Mouse (Mus musculus) heart, embryonic 11.5 days (tissue): ENCODE data around the gene Cacna2d3. TPM values are rescaled to one million over a fixed set of nuclear protein-coding genes. Genes with fewer than 3 reads are reported as not detected.

Source experiments
- ATAC-seq: fragments of 200-750 bp; cut with Nextera tagmentation; replicated peaks from 2 replicates; pipeline ENCODE4 v1.8.0; 2017; ENCODE audit warnings: moderate library complexity; ENCODE audit not compliant: insufficient number of reproducible peaks, low FRiP score, low TSS enrichment
- H3K27ac ChIP-seq: fragments of 300-500 bp; sonication (generic); 2 replicates; pipeline ENCODE4 v1.5.1; 2014; ENCODE audit warnings: mild to moderate bottlenecking, low read depth, low read length
- H3K27me3 ChIP-seq: fragments of 300-500 bp; sonication (generic); 2 replicates; pipeline ENCODE4 v1.6.1; 2014; ENCODE audit warnings: mild to moderate bottlenecking, low read length, mixed read lengths; ENCODE audit not compliant: control insufficient read depth, insufficient read depth
- H3K36me3 ChIP-seq: fragments of 300-500 bp; sonication (generic); 2 replicates; pipeline ENCODE4 v1.6.1; 2014; ENCODE audit warnings: mild to moderate bottlenecking, low read length, moderate library complexity, mixed read lengths; ENCODE audit not compliant: control insufficient read depth, insufficient read depth
- H3K4me1 ChIP-seq: fragments of 300-500 bp; sonication (generic); 2 replicates; pipeline ENCODE4 v1.6.1; 2014; ENCODE audit warnings: low read length; ENCODE audit not compliant: control insufficient read depth, insufficient read depth
- H3K4me2 ChIP-seq: fragments of 300-500 bp; sonication (generic); 2 replicates; pipeline ENCODE4 v1.6.1; 2014; ENCODE audit warnings: mild to moderate bottlenecking, moderate library complexity
- H3K4me3 ChIP-seq: fragments of 300-500 bp; sonication (generic); 2 replicates; pipeline ENCODE4 v1.5.1; 2014; ENCODE audit warnings: low read depth, low read length
- H3K9ac ChIP-seq: fragments of 300-500 bp; sonication (generic); 2 replicates; pipeline ENCODE4 v1.6.1; 2014; ENCODE audit warnings: mild to moderate bottlenecking, low read depth, low read length, moderate library complexity
- H3K9me3 ChIP-seq: fragments of 300-500 bp; sonication (generic); replicated peaks from 2 replicates; pipeline ENCODE4 v1.6.1; 2016; ENCODE audit warnings: low read length; ENCODE audit not compliant: control insufficient read depth
- WGBS: fragments of 180-500 bp; shearing (Covaris S2); extraction: QIAGEN DNeasy Blood & Tissue Kit; methylation state at CpG from one replicate; pipeline ENCODE4 v1.1.7; 2014; ENCODE audit not compliant: insufficient replicate concordance; 5-methylcytosine and 5-hydroxymethylcytosine counted together
- polyA plus RNA-seq: library from polyadenylated mRNA; unstranded; fragments of >200 nt; fragmentation: Nextera tagmentation; extraction: Ambion mirVana; gene quantifications from 2 replicates; pipeline ENCODE4 v1.2.1, GENCODE M21; 2014

Gene Cacna2d3
- polyA plus RNA-seq, 1 experiment from 2014 or later = 2.6 TPM

GRCm38 (mm10) chr14:29270541-29270940, 451.1 kb downstream of the Cacna2d3 start:
- Histone ChIP-seq H3K36me3 (no peaks in the 10 kb centered on the region), H3K27me3 (no peaks in the 10 kb centered on the region), H3K4me2 (no peak overlapping the region), H3K9me3 (no peaks in the 10 kb centered on the region), H3K9ac (no peak overlapping the region), H3K4me3 (no peak overlapping the region), H3K27ac (no peak overlapping the region), H3K4me1 (peaks cover 7% of the 10 kb centered on the region)
- 84% methylated on average over 5 of the region's 5 CpGs for WGBS
- no peak for ATAC-seq

GRCm38 (mm10) chr14:29269816-29270215, 451.8 kb downstream of the Cacna2d3 start:
- ATAC-seq = no peak
- Histone ChIP-seq H3K27ac (no peak overlapping the region), H3K4me3 (no peak overlapping the region), H3K9ac (no peak overlapping the region), H3K4me2 (no peak overlapping the region), H3K9me3 (no peaks in the 10 kb centered on the region), H3K27me3 (no peaks in the 10 kb centered on the region), H3K4me1 (peaks cover 7% of the 10 kb centered on the region), H3K36me3 (no peaks in the 10 kb centered on the region)
- WGBS = 47% methylated on average over 2 of the region's 2 CpGs

GRCm38 (mm10) chr14:29268609-29269008, 453.1 kb downstream of the Cacna2d3 start:
- Histone ChIP-seq H3K9me3 (no peaks in the 10 kb centered on the region), H3K4me3 (no peak overlapping the region), H3K4me1 (peaks cover 7% of the 10 kb centered on the region), H3K27ac (no peak overlapping the region), H3K36me3 (no peaks in the 10 kb centered on the region), H3K9ac (no peak overlapping the region), H3K27me3 (no peaks in the 10 kb centered on the region), H3K4me2 (no peak overlapping the region)
- 33% methylated on average over 5 of the region's 5 CpGs for WGBS
- ATAC-seq = no peak

GRCm38 (mm10) chr14:29267233-29267874, 454.3 kb downstream of the Cacna2d3 start:
- Histone ChIP-seq H3K4me3 (no peak overlapping the region), H3K27me3 (no peaks in the 10 kb centered on the region), H3K4me1 (peaks cover 7% of the 10 kb centered on the region), H3K9ac (no peak overlapping the region), H3K4me2 (no peak overlapping the region), H3K36me3 (no peaks in the 10 kb centered on the region), H3K9me3 (no peaks in the 10 kb centered on the region), H3K27ac (no peak overlapping the region)
- ATAC-seq = no peak
- WGBS = 42% methylated on average over 5 of the region's 5 CpGs

GRCm38 (mm10) chr14:29260621-29261020, 461.0 kb downstream of the Cacna2d3 start:
- no peaks in the 10 kb centered on the region; the same call in 1 of the 2 replicates for H3K9me3 ChIP-seq
- no peak overlapping the region for H3K4me3 ChIP-seq
- no peak overlapping the region for H3K27ac ChIP-seq
- no peak overlapping the region for H3K4me2 ChIP-seq
- H3K4me1 ChIP-seq = no peaks in the 10 kb centered on the region
- WGBS = 85% methylated on average over 1 of the region's 1 CpGs
- no peaks in the 10 kb centered on the region for H3K27me3 ChIP-seq
- no peak for ATAC-seq
- H3K36me3 ChIP-seq = no peaks in the 10 kb centered on the region
- H3K9ac ChIP-seq = no peak overlapping the region

GRCm38 (mm10) chr14:29243516-29243915, 478.1 kb downstream of the Cacna2d3 start:
- Histone ChIP-seq H3K4me3 (no peak overlapping the region), H3K9me3 (peaks cover 4% of the 10 kb centered on the region; the same call in 1 of the 2 replicates), H3K4me2 (no peak overlapping the region), H3K4me1 (no peaks in the 10 kb centered on the region), H3K27me3 (no peaks in the 10 kb centered on the region), H3K9ac (no peak overlapping the region), H3K36me3 (no peaks in the 10 kb centered on the region), H3K27ac (no peak overlapping the region)
- no peak for ATAC-seq
- WGBS = 88% methylated on average over 2 of the region's 2 CpGs

GRCm38 (mm10) chr14:29238446-29238845, 483.2 kb downstream of the Cacna2d3 start:
- H3K27ac ChIP-seq = no peak overlapping the region
- 71% methylated on average over 3 of the region's 3 CpGs for WGBS
- no peaks in the 10 kb centered on the region for H3K9me3 ChIP-seq
- H3K27me3 ChIP-seq = no peaks in the 10 kb centered on the region
- no peak overlapping the region for H3K9ac ChIP-seq
- H3K4me1 ChIP-seq = no peaks in the 10 kb centered on the region
- ATAC-seq = no peak
- H3K4me3 ChIP-seq = no peak overlapping the region
- H3K4me2 ChIP-seq = no peak overlapping the region
- H3K36me3 ChIP-seq = no peaks in the 10 kb centered on the region

GRCm38 (mm10) chr14:29228976-29229716, 492.5 kb downstream of the Cacna2d3 start:
- peaks cover 11% of the 10 kb centered on the region; the same call in 1 of the 2 replicates for H3K4me1 ChIP-seq
- H3K4me2 ChIP-seq = no peak overlapping the region
- H3K36me3 ChIP-seq = no peaks in the 10 kb centered on the region
- ATAC-seq = no peak
- no peak overlapping the region for H3K4me3 ChIP-seq
- H3K9me3 ChIP-seq = no peaks in the 10 kb centered on the region
- 64% methylated on average over 19 of the region's 19 CpGs for WGBS
- H3K9ac ChIP-seq = no peak overlapping the region
- H3K27me3 ChIP-seq = no peaks in the 10 kb centered on the region
- no peak overlapping the region for H3K27ac ChIP-seq
